In the genomic region with DNA sequence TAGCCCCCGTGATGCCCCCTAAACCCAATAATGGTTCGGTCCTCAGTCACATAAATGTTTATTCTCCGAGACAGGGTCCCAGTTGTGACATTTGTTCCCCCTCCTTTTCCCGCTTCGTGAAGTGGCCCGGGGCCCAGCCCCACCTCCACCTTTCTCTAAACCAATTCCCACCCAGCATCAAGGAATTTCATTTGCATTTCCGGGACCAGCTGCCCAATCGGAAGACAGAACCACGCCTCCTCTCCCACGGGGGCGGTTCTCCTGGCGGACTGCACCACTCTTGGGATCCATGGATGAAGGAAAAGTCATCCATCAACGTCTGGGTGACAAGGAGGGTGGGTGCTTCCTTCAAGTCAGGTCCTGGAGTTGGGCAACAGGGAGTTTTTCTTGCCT, we compare ENCODE assay signal across 8 mouse cellular contexts. TPM values are rescaled to one million over a fixed set of nuclear protein-coding genes. Genes with fewer than 3 reads are reported as not detected.
DNase-seq lines count a peak whose midpoint lies in the region; ATAC-seq and TF ChIP-seq lines count a peak whose summit lies in the region.

No protein-coding gene starts in this region.

- H3K27me3 ChIP-seq in E14TG2a.4 (ENCODE audit: insufficient read depth, low read length) = peaks cover 20% of the 10 kb centered on the region
- H3K27me3 ChIP-seq in forebrain, embryonic 14.5 days (replicated peaks; ENCODE audit: control insufficient read depth, insufficient read depth, low read length) = peaks cover 7% of the 10 kb centered on the region
- peaks cover 39% of the 10 kb centered on the region for H3K27me3 ChIP-seq in intestine, embryonic 15.5 days (replicated peaks)

- H3K9ac ChIP-seq in forebrain, embryonic 14.5 days (ENCODE audit: low read length) = peak overlapping the region; percentile 63
- peak overlapping the region; percentile 22; the same call in 1 of the 2 replicates for H3K9ac ChIP-seq in intestine, embryonic 15.5 days

- intact Hi-C loops in left cerebral cortex, adult 2 months (cut with DNase I) = loop anchor here (2.0 to 10.0 kb wide), 2 partner anchors 70 to 210 kb away; a partner anchor contains a TSS

- no peaks in the 10 kb centered on the region for H3K9me3 ChIP-seq in E14TG2a.4 (ENCODE audit: low read length)
- no peaks in the 10 kb centered on the region for H3K9me3 ChIP-seq in forebrain, embryonic 14.5 days (replicated peaks; ENCODE audit: control insufficient read depth, low read length)
- H3K9me3 ChIP-seq in intestine, embryonic 15.5 days = no peaks in the 10 kb centered on the region

- no peak for TF ChIP-seq CTCF in E14TG2a.4 (conservative IDR thresholded peaks at IDR 0.05; ENCODE audit: low read length)
- TF ChIP-seq CTCF in left cerebral cortex, adult 2 months (IDR thresholded peaks at IDR 0.05) = no peak

- WGBS in forebrain, embryonic 14.5 days = 3% methylated on average over 13 of the region's 13 CpGs
- 2% methylated on average over 13 of the region's 13 CpGs for WGBS in intestine, embryonic 15.5 days

- peak overlapping the region; percentile 84 for H3K27ac ChIP-seq in forebrain, embryonic 14.5 days (ENCODE audit: low read depth, low read length)
- no peak overlapping the region for H3K27ac ChIP-seq in intestine, embryonic 15.5 days
- H3K27ac ChIP-seq in left cerebral cortex, adult 2 months = peak overlapping the region; percentile 96

- no peaks in the 10 kb centered on the region for H3K36me3 ChIP-seq in E14TG2a.4 (ENCODE audit: insufficient read depth, low read length)
- no peaks in the 10 kb centered on the region for H3K36me3 ChIP-seq in forebrain, embryonic 14.5 days (ENCODE audit: control insufficient read depth, insufficient read depth, low read length)
- H3K36me3 ChIP-seq in intestine, embryonic 15.5 days = no peaks in the 10 kb centered on the region

- DNase-seq in brain, adult 2 months (ENCODE audit: low read depth, low spot score) = peak; percentile 96
- peak; percentile 95 for DNase-seq in forebrain, embryonic 14.5 days (ENCODE audit: low spot score)
- DNase-seq in left cerebral cortex, adult 2 months (ENCODE audit: extremely low spot score in 1 of 2, low spot score in 2 of 2) = peak; percentile 89
- DNase-seq in lung, postnatal 14 days = peak; percentile 63
- DNase-seq in right cerebral cortex, postnatal 25 days = peak; percentile 92
- no peak for DNase-seq in thymus, adult 18-20 months

- peak overlapping the region; percentile 93 for H3K4me2 ChIP-seq in forebrain, embryonic 14.5 days (ENCODE audit: low read length)
- peak overlapping the region; percentile 91 for H3K4me2 ChIP-seq in intestine, embryonic 15.5 days (replicated peaks)

- peaks cover 51% of the 10 kb centered on the region for H3K4me1 ChIP-seq in E14TG2a.4 (replicated peaks; ENCODE audit: low read depth, low read length)
- peaks cover 19% of the 10 kb centered on the region for H3K4me1 ChIP-seq in forebrain, embryonic 14.5 days (ENCODE audit: control insufficient read depth, insufficient read depth, low read length)
- peaks cover 18% of the 10 kb centered on the region for H3K4me1 ChIP-seq in intestine, embryonic 15.5 days (replicated peaks)

- peak; percentile 84 for ATAC-seq in forebrain, embryonic 14.5 days
- peak; percentile 90 for ATAC-seq in intestine, embryonic 15.5 days

- peak overlapping the region; percentile 89 for H3K4me3 ChIP-seq in E14TG2a.4 (replicated peaks; ENCODE audit: low read length)
- peak overlapping the region; percentile 50 for H3K4me3 ChIP-seq in forebrain, embryonic 14.5 days (ENCODE audit: low read depth, low read length)
- H3K4me3 ChIP-seq in intestine, embryonic 15.5 days (replicated peaks) = peak overlapping the region; percentile 41
- peak overlapping the region; percentile 55 for H3K4me3 ChIP-seq in left cerebral cortex, adult 2 months

RNA-seq across cellular contexts. Expression of a gene that starts 0.4 kb away (rescaled TPM):
- polyA plus RNA-seq in forebrain, embryonic 14.5 days (2014; fragmentation: Nextera tagmentation; extraction: Ambion mirVana) = 5.8 and 7.7 TPM in 2 replicates
- polyA plus RNA-seq in intestine, embryonic 15.5 days (2015; fragmentation: Nextera tagmentation; extraction: Ambion mirVana) = 0.21 and 0.27 TPM in 2 replicates
- 100 to 1,000 TPM; 134 to 138 TPM for total RNA-seq in left cerebral cortex, adult 2 months (2021)

RNA-seq across cellular contexts. Expression of a gene that starts 25.1 kb away (rescaled TPM):
- polyA plus RNA-seq in forebrain, embryonic 14.5 days (2014; fragmentation: Nextera tagmentation; extraction: Ambion mirVana) = 3.3 and 4.3 TPM in 2 replicates
- polyA plus RNA-seq in intestine, embryonic 15.5 days (2015; fragmentation: Nextera tagmentation; extraction: Ambion mirVana) = 9.7 and 15.5 TPM in 2 replicates
- 1 to 10 TPM; 6.9 to 9.3 TPM for total RNA-seq in left cerebral cortex, adult 2 months (2021)

RNA-seq across cellular contexts. Expression of a gene that starts 32.0 kb away (rescaled TPM):
- 0.53 and 0.59 TPM in 2 replicates for polyA plus RNA-seq in forebrain, embryonic 14.5 days (2014; fragmentation: Nextera tagmentation; extraction: Ambion mirVana)
- 0.68 and 1.0 TPM in 2 replicates for polyA plus RNA-seq in intestine, embryonic 15.5 days (2015; fragmentation: Nextera tagmentation; extraction: Ambion mirVana)
- total RNA-seq in left cerebral cortex, adult 2 months (2021) = 10 to 100 TPM; 11.3 to 12.6 TPM

RNA-seq across cellular contexts. Expression of a gene that starts 32.5 kb away (rescaled TPM):
- polyA plus RNA-seq in forebrain, embryonic 14.5 days (2014; fragmentation: Nextera tagmentation; extraction: Ambion mirVana) = 378 and 472 TPM in 2 replicates
- 303 and 321 TPM in 2 replicates for polyA plus RNA-seq in intestine, embryonic 15.5 days (2015; fragmentation: Nextera tagmentation; extraction: Ambion mirVana)
- 100 to 1,000 TPM; 104 to 117 TPM for total RNA-seq in left cerebral cortex, adult 2 months (2021)

RNA-seq across cellular contexts. Expression of a gene that starts 52.2 kb away (rescaled TPM):
- polyA plus RNA-seq in forebrain, embryonic 14.5 days (2014; fragmentation: Nextera tagmentation; extraction: Ambion mirVana) = 179 and 182 TPM in 2 replicates
- polyA plus RNA-seq in intestine, embryonic 15.5 days (2015; fragmentation: Nextera tagmentation; extraction: Ambion mirVana) = 328 and 339 TPM in 2 replicates
- total RNA-seq in left cerebral cortex, adult 2 months (2021) = 100 to 1,000 TPM; 421 to 437 TPM

Comparison
In these comparisons a context has a peak if more than half of its experiments do, and no peak if none do; other contexts are left out.
1. DNase-seq: peak in brain, adult 2 months (single experiment), forebrain, embryonic 14.5 days (single experiment), left cerebral cortex, adult 2 months (2 of 2), lung, postnatal 14 days (single experiment) and right cerebral cortex, postnatal 25 days (single experiment); none in thymus, adult 18-20 months (0 of 2).
2. Peak in every context shown above with its lines, with median percentiles within 50 percentile points of each other: H3K4me3 ChIP-seq.